Mouse (Mus musculus) cerebellum, adult 2 months (tissue): ENCODE measurements around the gene Abat.

Experiments
- CTCF ChIP-seq: fragments of 200-500 bp; IDR thresholded peaks from 2 replicates; pipeline ENCODE4 v1.5.1; 2011; ENCODE audit warnings: low read depth, mild to moderate bottlenecking, control low read depth, low read length, moderate library complexity, borderline replicate concordance; ENCODE audit not compliant: insufficient read depth
- POLR2A ChIP-seq: fragments of 200-500 bp; IDR thresholded peaks from 2 replicates; pipeline ENCODE4 v1.6.1; 2011; ENCODE audit warnings: low read length, control low read depth, borderline replicate concordance; ENCODE audit not compliant: insufficient read depth

DNA sequence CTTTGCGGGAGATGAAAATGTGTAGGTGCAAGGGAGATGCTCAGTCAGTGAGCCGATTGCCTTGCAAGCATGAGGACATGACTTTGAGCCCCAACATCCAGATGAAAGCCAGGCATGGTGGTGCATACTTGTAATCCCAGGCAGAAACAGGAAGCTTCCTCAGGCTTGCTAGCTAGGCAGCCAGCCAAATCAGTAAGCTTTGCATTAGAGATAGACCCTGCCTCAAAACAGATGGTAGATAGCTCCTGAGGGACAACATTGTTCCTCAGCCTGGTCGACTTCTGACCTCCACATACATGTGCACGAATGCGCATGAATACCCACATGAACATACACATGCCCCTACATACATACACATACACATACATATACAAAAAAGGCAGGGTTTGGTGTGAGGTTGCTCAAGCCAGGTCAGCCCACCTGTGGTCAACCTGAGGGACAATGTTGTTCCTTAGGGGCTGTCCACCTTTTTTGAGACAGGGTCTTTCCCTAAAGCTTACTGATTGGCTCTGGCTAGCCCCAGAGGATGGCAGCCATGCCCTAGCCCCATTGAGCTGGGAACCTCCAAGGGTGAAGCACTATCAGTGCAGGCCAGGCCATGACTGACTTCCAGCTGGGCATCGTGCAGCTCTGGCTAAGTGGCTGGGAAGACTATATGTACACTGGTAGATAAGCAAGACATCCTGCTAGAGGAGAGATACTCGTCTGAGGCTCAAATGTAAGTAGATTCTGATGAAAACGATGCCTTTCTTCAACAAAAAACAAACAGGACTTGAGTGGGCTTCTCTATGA, 99.2 kb downstream of the Abat start:
- TF ChIP-seq CTCF = no peak
- TF ChIP-seq POLR2A = no peak
